Mouse (Mus musculus) embryonic stem cell, embryonic (primary cell): ENCODE data around the gene Cdca7l.
"Not testable (repeated sequence)": the region's sequence is repeated elsewhere in the genome, so short reads cannot be mapped to it uniquely, and the experiment has no call there.

Experiments used
- CTCF ChIA-PET, 4 experiments: fragments of 300-600 bp in 2 of 4; fragments of 350-600 bp in 2 of 4; sonication (Branson Sonifier 250); formaldehyde crosslinking; loops; one replicate each; lab custom pipeline; 2022; ENCODE audit warnings: inconsistent platforms in 2 of 4; lab: Charles Lee
- POLR2A ChIA-PET, 4 experiments: fragments of 300-600 bp in 2 of 4; fragments of 350-600 bp in 2 of 4; sonication (Branson Sonifier 250); formaldehyde crosslinking; loops; one replicate each; lab custom pipeline; 2022; ENCODE audit warnings: antibody characterized with exemption in 4 of 4, inconsistent platforms in 1 of 4; lab: Charles Lee

Gene Cdca7l

GRCm38 (mm10) chr12:117803989-117804388, at the start of gene Cdca7l:
Gene Cdca7l (plus strand): TSS chr12:117804289.
- CTCF ChIA-PET, POLR2A ChIA-PET: not testable (repeated sequence)

GRCm38 (mm10) chr12:117756010-117756409, 48.1 kb upstream of the Cdca7l start:
- CTCF ChIA-PET: interaction anchor here in 3 of 4 experiments (0.6 to 3.3 kb wide), 4 partner anchors 9 to 17 kb away, joined by 3 to 20 read pairs (median 6); no protein-coding TSS in a partner anchor
- POLR2A ChIA-PET: no interaction called here

DNA sequence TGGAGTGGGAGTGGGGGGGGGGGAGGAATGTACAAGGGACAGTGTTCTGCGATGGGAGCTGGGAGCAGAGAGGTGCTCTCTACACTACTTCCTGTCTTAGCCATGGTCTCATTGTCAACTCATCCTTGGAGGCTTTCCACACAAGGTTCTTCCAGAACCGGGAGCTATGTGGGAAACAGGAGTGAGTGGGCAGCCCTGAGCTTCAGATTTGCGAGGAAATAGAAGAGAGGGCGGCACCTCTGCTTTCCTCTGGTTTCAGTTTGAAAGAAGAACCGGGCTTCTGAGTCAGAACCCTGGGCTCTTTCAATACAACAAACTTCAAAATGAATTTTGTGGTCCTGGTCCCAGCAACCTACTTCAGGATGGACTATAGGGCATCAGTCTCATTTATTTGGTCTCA, 43.7 kb upstream of the Cdca7l start:
- ChIA-PET CTCF (interaction anchor here in 3 of 4 experiments (0.7 to 1.2 kb wide), 4 partner anchors 93 to 933 kb away, joined by 4 to 18 read pairs (median 6); no protein-coding TSS in a partner anchor), POLR2A (interaction anchor here in 2 of 4 experiments (0.7 to 2.8 kb wide), 2 partner anchors 9 to 21 kb away, joined by 4 to 7 read pairs; no protein-coding TSS in a partner anchor)

- POLR2A ChIA-PET: interaction anchor here in 2 of 4 experiments (0.7 to 2.8 kb wide), 2 partner anchors 8 to 21 kb away, joined by 4 to 7 read pairs; no protein-coding TSS in a partner anchor
- CTCF ChIA-PET: interaction anchor here in 3 of 4 experiments (0.6 to 1.2 kb wide), 5 partner anchors 92 to 500 kb away, joined by 3 to 18 read pairs (median 5); no protein-coding TSS in a partner anchor
Measured at GRCm38 (mm10) chr12:117760846-117761245, 43.2 kb upstream of the Cdca7l start.

DNA sequence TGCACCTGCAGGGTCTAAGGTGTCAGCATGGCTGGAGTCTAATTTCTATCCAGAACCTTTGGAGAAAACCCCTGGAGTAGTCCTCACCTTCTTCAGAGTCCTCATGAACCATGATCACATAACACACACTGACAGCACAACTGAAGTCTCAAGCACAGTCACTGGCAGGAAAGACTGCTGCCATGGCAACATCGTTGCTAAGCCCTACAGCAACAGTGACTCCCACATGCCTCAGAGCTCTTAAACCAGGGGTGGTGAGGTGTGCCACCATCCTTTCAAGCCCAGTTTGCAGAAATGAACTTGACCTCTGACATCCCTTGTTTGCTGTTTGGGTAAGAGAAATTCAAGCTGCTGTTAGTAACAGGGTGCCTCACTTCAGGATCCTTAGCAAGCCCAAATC, 42.4 kb upstream of the Cdca7l start:
- ChIA-PET POLR2A (no interaction called here), CTCF (interaction anchor here in 1 of 4 experiments (0.8 kb wide), 2 partner anchors 11 to 335 kb away, joined by 3 to 5 read pairs; no protein-coding TSS in a partner anchor)

- CTCF ChIA-PET: interaction anchor here in 1 of 4 experiments (0.6 to 1.2 kb wide), 3 partner anchors 378 to 1185 kb away, joined by 3 to 5 read pairs (median 5); no protein-coding TSS in a partner anchor
- POLR2A ChIA-PET: no interaction called here
Measured at GRCm38 (mm10) chr12:117763247-117763646, 40.8 kb upstream of the Cdca7l start.

GRCm38 (mm10) chr12:117764839-117765238, 39.2 kb upstream of the Cdca7l start:
- POLR2A ChIA-PET: interaction anchor here in 2 of 4 experiments (1.0 to 1.3 kb wide), 3 partner anchors 16 to 181 kb away, joined by 3 to 4 read pairs (median 3); no protein-coding TSS in a partner anchor
- CTCF ChIA-PET: interaction anchor here (0.5 to 2.5 kb wide), 68 partner anchors 9 to 572 kb away, joined by 3 to 20 read pairs (median 4); no protein-coding TSS in a partner anchor

DNA sequence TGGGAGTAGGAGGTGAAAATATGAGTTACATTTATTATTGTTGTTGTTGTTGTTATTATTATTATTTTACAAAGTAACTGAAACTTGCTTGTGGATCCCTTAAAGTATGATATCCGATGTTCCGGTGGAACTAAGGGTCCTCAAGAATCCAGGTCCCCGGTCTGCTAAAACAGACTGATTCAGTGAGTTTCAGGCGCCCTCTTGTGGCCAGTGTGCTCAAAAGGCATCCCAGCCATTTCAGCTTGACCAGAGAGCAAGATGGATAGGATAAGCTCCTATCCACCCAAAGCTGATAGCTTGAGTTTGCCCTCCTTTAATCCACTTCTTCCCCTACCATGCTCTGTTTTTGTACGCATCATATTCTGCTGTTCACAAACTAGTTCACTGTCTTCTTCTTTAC, 35.0 kb upstream of the Cdca7l start:
- POLR2A ChIA-PET: interaction anchor here in 2 of 4 experiments (0.7 to 2.8 kb wide), 3 partner anchors 10 to 1350 kb away, joined by 3 to 7 read pairs (median 4); no protein-coding TSS in a partner anchor
- CTCF ChIA-PET: interaction anchor here (0.6 to 3.3 kb wide), 30 partner anchors 8 to 796 kb away, joined by 3 to 19 read pairs (median 4); no protein-coding TSS in a partner anchor

GRCm38 (mm10) chr12:117770211-117770610, 33.9 kb upstream of the Cdca7l start:
- ChIA-PET POLR2A (interaction anchor here in 1 of 4 experiments (1.3 to 2.8 kb wide), 2 partner anchors 11 kb away, joined by 3 to 7 read pairs; no protein-coding TSS in a partner anchor), CTCF (interaction anchor here (0.7 to 3.3 kb wide), 11 partner anchors 50 to 535 kb away, joined by 3 to 19 read pairs (median 5); no protein-coding TSS in a partner anchor)

DNA sequence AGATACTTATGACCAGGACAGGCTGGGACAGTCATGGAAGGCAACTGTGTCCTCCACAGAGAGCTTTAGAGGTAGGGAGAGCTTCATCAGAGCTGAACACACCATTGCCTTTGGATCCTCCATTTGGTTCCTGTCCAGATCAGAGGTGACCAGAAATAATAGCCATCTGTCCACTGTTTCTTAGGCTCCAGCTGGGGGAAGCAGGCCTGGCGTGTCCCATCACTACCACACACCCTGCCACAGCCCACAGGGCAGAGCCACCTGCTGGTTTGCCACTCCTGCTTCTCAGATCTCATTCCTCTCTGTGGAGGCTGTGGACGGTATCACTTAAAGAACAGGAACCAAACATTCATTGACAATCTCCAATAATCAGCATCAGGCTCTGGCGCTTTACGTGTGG, 32.9 kb upstream of the Cdca7l start:
- CTCF ChIA-PET: interaction anchor here in 3 of 4 experiments (0.6 to 3.3 kb wide), 7 partner anchors 14 to 1130 kb away, joined by 3 to 19 read pairs (median 4); no protein-coding TSS in a partner anchor
- POLR2A ChIA-PET: no interaction called here

GRCm38 (mm10) chr12:117772638-117773037, 31.5 kb upstream of the Cdca7l start:
- CTCF ChIA-PET: interaction anchor here (0.5 to 1.9 kb wide), 26 partner anchors 10 to 387 kb away, joined by 3 to 14 read pairs (median 4); no protein-coding TSS in a partner anchor
- POLR2A ChIA-PET: interaction anchor here in 2 of 4 experiments (0.6 to 1.4 kb wide), 3 partner anchors 15 to 1727 kb away, joined by 3 read pairs; no protein-coding TSS in a partner anchor

- ChIA-PET CTCF (interaction anchor here in 1 of 4 experiments (1.1 kb wide), 1 partner anchor 7 kb away, joined by 3 read pairs; no protein-coding TSS in a partner anchor), POLR2A (no interaction called here)
Measured at GRCm38 (mm10) chr12:117776841-117777240, 27.2 kb upstream of the Cdca7l start.

DNA sequence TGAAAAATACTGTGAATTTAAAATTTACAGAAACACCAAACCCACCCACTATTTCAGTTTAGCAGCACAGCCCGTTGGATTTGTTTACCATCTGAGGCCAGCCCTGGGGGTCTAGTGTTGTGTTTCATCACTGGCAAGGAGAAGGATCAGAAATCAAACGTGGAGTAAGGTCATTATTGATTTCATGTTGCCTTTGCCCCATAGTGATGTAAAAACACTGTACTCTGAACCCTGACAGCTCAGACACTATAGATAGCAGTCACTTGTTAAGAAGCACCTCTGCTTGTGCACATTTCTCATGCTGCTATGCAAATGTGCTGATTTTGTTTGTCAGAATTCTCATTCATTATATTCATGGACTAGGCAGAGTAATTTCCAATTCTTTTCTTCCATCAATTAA, 22.7 kb upstream of the Cdca7l start:
- POLR2A ChIA-PET: interaction anchor here in 1 of 4 experiments (0.7 to 1.0 kb wide), 2 partner anchors 12 to 211 kb away, joined by 3 read pairs; no protein-coding TSS in a partner anchor
- CTCF ChIA-PET: no interaction called here

- POLR2A ChIA-PET: interaction anchor here in 1 of 4 experiments (0.7 kb wide), 1 partner anchor 556 kb away, joined by 3 read pairs; no protein-coding TSS in a partner anchor
- CTCF ChIA-PET: interaction anchor here in 3 of 4 experiments (0.5 to 1.1 kb wide), 4 partner anchors 11 to 625 kb away, joined by 3 to 6 read pairs (median 3); no protein-coding TSS in a partner anchor
Measured at GRCm38 (mm10) chr12:117783426-117783825, 20.7 kb upstream of the Cdca7l start.

GRCm38 (mm10) chr12:117786621-117787020, 17.5 kb upstream of the Cdca7l start:
- POLR2A ChIA-PET: interaction anchor here in 1 of 4 experiments (1.0 kb wide), 1 partner anchor 162 kb away, joined by 4 read pairs; no protein-coding TSS in a partner anchor
- CTCF ChIA-PET: interaction anchor here in 1 of 4 experiments (1.6 kb wide), 1 partner anchor 14 kb away, joined by 7 read pairs; no protein-coding TSS in a partner anchor

DNA sequence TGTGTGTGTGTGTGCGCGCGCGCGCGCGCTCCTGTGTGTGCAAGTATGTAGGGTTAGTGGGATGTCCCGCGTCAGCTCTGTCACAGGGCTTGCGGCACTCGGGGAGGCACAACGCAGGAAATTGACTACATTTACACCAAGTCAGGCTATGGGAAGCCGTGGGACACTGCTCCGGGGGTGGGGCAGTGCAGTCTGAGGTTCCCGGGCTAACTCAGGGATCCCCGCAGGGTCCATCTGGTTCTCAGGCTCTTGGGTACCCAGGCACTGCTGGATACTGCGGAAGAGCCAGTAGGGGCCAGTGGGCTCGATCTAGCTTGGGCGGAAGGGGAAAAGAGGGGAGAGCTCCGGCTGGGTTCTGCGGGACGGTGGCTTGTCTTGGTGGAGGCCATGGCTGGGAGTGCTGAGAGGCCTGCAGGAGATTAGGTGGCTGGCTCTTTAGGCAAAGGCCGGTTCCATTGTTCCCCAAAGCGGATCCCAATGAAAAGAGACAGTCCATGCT, 15.5 kb upstream of the Cdca7l start:
- ChIA-PET POLR2A (interaction anchor here in 2 of 4 experiments (0.6 to 1.0 kb wide), 3 partner anchors 16 to 698 kb away, joined by 3 to 4 read pairs (median 3); no protein-coding TSS in a partner anchor), CTCF (no interaction called here)

DNA sequence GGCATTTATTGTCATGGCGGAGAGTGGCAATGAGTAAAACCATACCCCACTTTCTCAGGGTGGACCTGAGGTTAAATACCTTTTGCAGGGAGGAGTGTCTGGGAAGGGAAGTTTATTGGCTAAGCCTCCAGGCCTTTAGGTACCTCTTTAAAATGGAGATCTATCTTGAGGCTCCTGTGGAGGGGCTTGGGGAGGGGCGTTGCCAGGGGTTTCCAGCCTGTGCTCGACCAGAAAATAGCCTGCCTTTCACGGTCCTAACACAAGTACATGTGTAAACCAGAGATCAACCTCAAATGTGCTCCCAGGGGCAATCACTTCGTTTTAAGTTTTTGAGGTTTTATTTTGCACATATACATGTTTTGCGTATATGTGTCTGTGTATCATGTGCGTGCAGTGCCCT, 15.1 kb upstream of the Cdca7l start:
- CTCF ChIA-PET: interaction anchor here in 1 of 4 experiments (1.5 kb wide), 1 partner anchor 17 kb away, joined by 3 read pairs; no protein-coding TSS in a partner anchor
- POLR2A ChIA-PET: no interaction called here

GRCm38 (mm10) chr12:117795303-117795702, 8.8 kb upstream of the Cdca7l start:
- POLR2A ChIA-PET: interaction anchor here in 2 of 4 experiments (0.6 to 1.4 kb wide), 3 partner anchors 10 to 303 kb away, joined by 3 to 4 read pairs (median 3); no protein-coding TSS in a partner anchor
- CTCF ChIA-PET: no interaction called here
